Mouse (Mus musculus) spleen, adult 18-20 months (tissue): ENCODE measurements around the gene Wbp11.
"Not testable (repeated sequence)": the region's sequence is repeated elsewhere in the genome, so short reads cannot be mapped to it uniquely, and the experiment has no call there.

Source experiments
- DNase-seq, 2 experiments: peaks; one replicate each; pipeline ENCODE4 v3.0.0; 2022; ENCODE audit warnings: mixed read lengths in 2 of 2

The Wbp11 gene

DNA sequence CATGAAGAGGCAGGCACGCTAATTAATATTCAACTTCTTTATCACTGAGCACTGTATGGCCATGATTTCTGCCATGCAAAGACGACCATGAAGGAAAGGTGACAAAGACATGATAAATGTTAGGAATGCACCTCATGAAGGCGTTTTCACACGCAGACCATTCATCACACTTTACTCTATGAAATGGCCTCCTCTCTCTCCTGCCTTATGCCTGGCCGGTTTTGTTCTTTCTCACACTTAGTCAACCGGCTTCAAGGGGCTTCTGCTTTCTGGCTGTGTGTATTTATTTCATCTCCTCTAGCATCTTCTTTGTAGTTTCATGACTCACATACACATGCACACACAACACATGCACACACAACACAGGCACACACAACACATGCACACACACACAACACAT, 26.8 kb downstream of the Wbp11 start:
- DNase-seq, result no peak

DNA sequence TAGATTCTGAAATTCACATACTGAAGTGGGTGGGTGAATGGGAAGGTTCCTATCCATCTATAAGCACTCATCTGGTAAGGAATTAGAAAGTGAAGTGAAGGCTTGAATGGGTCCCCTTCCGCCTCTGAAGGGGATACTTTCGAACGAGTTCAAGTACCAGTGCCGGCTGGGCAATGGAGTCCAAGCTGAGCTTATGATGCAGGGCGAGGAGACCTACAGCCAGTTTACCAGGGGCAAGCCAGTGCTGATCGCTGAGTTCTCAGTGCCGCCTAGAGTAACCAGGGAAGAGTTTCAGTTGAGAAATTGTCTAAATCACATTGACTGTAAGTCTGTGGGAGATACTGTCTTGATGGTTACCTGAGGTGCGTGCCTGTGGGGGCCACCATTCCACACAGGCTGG, 27.3 kb downstream of the Wbp11 start:
- DNase-seq, result no peak

DNA sequence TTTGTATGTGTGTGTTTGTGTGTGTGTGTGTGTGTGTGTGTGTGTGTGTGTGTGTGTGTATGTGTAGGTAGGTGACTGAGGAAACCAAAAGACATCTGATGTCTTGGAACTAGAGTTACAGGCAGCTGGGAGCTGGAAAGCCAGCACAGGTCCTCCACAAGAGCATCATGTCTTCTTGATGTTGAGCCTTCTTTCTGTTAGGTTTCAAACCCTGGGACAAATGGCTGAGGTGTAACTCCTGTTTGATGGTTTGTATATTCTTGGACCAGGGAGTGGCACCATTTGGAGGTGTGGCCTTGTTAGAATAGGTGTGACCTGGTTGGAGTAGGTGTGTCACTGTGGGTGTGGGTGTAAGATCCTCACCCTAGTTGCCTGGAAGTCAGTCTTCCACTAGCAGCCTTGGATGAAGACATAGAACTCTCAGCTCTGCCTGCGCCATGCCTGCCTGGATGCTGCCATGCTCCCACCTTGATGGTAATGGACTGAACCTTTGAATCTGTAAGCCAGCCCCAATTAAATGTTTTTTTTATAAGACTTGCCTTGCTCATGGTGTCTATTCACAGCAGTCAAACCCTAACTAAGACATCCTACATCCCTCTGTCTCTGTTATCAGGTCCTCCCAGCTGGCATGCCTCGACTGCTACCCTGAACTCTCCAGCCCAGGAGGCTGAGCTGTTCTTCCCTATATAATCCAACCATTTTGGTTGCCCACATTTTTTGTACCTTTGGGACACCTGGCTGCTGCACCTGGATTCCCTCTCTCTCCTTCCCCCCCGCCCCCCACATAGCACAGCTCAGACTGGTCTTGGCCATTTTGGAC, 29.9 kb downstream of the Wbp11 start:
- not testable (repeated sequence) for DNase-seq

DNA sequence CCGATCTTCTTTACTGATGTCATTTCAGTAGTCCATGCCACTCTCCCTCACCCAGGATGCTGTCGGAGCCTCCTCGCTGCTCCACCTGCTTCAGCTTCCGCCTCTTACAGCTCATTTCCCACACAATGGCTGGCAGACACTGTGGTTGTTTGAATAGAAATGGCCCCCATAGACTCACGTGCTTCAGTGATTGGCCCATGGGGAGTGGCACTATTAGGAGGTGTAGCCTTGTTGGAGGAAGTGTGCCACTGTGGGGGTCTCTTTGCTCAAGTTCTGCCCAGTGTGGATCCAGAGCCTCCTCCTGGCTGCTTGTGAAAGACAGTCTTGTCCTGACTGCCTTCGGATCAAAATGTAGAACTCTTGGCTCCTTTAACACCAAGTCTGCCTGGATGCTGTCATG, 32.2 kb downstream of the Wbp11 start:
- no peak for DNase-seq

DNA sequence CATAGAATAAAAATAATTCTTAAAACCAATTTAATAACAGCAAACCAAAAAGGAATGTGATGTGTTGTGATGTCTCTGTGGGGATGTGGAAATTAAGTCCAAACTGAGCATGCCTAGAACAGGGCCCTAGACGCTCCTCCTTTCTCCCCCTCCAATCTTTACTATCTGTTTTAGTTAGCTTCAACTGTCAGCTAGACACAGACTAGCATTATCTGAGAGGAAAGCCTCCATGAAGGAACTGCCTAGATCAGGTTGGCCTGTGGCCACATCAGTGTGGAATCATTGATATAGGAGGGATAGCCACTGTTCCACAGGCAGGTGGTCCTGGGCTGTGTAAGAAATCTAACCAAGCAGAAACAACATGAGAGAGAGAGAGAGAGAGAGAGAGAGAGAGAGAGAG, 32.9 kb downstream of the Wbp11 start:
- DNase-seq, result no peak

DNA sequence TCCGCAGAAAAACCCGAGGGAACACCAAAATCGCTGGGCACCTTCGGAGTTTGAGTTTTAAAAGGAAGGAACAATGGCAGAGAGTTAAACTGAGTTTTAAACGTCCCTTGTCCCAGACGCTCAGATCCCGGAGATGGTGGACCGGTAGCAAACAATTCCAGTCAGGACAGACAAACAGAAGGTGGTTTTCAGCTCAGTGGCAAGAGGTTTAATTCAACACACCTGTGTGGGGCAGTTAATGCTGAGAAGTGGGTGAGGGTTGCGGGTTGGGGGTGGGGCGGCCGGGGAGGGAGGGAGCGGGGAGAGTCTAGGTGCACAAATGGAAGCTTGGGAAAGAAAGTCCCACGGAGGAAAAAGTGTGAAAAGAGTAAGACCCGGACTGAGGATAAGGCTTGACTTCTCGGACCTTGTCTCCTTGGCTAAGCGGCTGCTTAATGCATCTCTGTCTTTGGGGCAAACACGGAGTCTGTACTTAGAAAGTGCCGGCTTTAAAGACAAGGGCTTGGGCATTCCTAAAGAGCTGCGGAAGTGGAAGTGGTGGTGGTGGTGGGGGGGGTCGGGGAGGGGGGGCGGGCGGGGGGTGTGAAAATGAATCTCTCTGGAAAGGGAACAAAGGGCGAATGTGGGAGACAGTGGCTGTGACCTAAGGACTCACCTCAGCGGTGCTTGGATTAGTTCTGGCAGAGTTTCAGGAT, 34.1 kb downstream of the Wbp11 start:
- DNase-seq, result no peak

DNA sequence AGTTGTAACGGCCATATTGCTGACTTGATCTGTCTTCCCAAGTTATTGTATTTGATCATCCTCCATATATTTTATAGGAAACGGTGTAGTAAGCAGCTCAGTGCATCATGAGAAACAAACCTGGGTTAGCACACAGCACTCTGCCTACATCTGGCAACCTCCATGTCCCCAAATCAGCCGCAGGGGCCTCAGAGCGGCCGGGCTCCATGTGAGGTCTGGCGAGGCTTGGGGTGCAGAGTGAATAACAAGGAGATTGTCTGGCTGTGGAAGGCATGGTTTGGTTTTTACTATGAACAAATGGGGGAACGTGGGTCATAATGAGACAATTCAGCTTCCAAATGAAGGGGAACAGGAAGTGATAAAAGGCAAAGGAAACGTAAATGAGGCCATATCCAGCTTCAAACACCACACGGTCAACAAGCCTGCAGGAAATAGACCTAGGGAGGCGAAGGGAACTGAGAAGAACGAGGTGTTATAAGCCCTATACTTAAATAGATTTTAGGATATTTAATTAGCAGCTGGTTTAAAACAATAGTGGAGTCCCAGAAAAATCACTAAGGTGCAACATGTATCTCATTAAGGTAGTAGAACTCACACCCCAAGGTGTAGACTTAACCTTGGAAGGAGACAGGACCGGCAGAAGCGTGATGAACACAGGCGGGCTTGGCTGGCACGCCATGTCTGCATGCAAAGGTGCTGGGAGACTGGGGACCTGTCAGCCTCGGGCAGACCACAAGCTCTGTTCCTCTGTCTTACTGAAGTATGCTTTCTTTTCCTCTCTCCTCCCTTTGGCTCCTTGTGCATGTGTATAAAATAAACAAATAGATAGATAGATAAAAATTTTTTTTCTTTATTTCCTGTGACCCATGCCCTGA, 34.9 kb downstream of the Wbp11 start:
- no peak for DNase-seq

DNA sequence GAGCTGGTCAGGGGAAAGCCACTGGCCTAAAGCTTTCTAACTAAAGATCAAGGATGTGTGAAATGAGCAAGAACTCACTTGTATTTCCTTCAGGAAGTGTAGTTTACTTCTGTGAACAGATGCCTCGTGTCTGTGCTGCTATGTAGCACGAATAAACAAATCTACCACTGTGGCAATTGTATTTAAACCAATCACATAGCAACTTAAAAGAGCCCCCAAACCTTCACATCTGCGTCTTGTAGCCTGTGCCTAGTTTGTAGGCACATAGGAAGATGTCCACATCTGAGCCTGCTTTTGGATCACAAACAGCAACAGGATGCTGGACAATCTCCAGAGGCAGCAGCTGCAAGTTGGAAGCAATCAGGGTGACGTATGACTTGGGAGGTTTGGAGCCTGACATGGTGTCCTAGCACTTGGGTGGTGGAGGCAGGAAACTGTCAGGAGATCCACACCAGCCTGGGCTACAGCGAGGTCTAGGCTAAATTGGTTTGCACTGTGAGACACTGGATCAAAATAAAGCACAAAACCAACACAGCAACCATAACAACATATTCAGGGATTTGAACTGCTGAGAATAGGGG, 38.6 kb downstream of the Wbp11 start:
- no peak for DNase-seq

DNA sequence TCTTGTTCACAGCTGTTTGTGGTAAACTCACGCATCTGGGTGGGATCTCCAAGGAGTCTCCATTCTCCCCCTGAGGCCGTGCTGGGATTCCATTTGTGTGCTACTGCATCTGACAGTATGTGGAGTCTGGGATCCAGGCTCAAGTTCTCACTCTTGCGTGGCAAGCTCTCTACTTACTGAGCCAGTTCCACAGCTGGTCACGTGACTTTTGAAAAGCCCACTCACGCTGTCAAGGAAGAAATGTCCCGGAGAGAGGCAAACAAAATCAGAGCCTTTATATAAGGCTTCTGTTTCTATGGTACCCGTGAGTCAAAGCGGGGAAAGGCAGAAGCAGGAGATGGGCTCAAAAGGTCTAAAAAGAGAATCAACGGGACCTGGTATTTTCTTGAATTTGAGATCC, 45.3 kb downstream of the Wbp11 start:
- no peak for DNase-seq

DNA sequence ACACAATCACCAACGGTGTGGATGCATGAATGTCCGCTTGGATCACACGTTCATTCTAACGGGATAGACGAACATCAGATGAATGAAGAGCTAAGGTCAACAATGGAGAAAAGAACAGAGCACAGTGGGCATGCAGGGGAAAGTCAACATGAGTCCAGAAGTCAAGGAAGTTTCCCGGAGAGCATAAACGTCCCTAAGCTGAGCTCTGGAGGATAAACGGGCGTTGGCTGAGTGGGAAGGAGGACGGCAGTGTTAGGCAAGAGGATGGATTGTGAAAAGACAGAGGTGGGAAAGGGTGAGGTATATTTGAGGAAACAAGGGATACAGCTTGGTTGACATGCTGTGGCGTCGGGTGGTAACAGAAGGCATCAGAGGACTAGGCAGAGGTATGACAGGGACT, 45.9 kb downstream of the Wbp11 start:
- DNase-seq, result no peak

DNA sequence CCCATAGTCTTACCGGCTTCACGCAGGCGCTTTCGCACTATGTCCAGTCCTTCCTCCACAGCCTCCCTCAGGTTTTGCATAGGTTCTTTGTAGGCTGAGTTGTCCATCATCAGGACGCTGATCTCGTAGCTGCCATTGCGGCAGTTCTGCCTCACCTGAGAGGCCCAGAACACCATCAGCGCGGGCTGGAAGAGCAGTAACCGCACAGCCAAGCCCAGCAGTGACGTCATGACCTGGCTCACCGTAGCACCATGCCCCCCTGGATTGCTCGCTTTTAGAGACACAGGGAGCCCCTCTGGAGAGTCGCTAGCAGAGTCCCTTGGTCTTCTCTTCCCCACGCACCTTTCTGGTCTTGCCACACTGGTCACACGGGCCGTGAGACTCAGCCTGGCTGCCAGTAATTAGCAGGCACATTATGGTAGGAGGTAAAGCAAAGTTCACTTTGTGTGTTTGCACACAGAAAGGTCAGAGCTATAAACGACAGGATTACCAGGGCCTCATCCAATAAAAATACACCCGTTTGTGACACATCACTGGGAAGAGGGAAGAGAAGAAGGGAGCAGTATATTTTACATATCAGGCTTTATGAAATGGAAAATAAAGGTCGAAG, 46.6 kb downstream of the Wbp11 start, which contains the start of gene Gucy2c:
TSS of gene Gucy2c (minus strand) at position 389 of the 610 bp plus-strand sequence.
- DNase-seq, result no peak

DNA sequence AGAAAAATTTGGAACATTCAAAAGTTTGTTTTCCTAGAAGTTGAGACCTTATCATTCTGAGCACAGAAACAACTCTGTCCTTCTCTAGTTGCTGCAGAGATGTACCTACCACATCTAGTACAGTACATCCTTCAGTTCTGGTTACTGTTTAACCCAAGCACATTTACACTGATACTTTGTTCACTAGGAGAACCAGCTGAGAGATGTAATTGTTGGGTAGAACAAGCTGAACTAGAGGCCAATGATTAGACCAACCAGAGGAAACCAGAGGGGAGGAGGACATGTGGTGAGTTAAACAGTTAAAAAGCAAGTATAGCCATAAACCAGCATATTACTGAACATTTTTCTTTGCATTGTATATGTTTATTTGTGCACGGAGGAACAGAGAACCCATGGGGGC, 51.6 kb downstream of the Wbp11 start:
- DNase-seq, result no peak

DNA sequence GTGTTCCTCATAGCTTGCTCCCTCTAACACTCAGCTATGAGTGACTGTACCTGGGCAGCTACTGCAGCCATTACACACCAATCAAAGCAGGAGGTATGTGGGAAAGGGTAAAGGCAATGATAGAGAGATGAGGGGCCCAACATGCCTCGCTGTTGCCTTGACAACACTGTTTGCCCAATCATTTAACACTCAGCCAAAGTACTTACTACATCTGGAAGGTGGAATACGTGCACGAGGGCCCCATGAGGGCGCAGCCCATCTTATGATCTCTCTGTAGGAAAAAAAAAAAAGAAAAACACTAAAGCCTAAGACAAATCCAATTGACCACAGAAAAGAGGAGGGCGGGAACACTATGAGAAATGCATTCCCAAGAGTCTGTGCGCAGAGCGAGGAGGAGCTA, 58.2 kb downstream of the Wbp11 start:
- DNase-seq, result no peak

DNA sequence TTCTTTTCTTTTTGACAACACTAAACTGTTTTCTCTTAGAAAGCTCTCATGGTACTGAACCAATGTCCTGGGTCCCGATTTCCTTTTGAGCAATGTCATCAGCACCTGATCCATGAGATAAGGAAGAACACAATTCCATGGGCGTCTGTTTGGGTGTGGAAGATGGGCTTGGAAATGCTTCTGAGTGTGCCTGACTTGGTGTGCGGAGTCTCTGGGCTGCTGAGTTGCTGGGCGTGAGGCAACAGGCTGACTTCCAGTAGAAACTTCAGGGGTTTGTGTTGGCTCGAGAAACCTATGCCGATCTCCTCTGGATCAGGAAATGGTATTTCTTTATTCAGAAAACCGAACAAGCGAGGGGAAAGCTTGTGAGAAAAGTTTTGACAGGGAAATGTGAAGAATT, 58.9 kb downstream of the Wbp11 start:
- DNase-seq, result no peak

DNA sequence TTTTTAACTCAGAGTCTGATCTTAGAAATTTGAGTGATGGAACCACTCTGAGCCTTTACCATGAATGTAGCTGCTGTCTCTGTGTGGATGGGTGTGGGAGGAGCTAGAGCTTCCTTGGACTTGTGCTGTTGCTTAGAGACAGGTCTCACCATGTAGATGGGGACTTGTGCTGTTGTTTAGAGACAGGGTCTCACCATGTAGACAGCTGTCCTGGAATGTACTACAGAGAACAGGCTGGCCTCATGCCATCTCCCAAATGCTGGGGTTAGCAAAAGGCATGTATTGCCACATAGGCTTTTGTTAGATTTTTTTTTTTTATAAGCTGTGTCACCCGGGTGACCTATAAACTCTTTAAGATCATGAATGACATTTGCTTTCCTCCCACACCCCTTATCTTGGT, 64.1 kb downstream of the Wbp11 start:
- DNase-seq, result no peak
